Mouse (Mus musculus): ENCODE measurements around the gene Pkmyt1.
"Not testable (repeated sequence)": the region's sequence is repeated elsewhere in the genome, so short reads cannot be mapped to it uniquely, and the experiment has no call there.

Gene Pkmyt1

DNA sequence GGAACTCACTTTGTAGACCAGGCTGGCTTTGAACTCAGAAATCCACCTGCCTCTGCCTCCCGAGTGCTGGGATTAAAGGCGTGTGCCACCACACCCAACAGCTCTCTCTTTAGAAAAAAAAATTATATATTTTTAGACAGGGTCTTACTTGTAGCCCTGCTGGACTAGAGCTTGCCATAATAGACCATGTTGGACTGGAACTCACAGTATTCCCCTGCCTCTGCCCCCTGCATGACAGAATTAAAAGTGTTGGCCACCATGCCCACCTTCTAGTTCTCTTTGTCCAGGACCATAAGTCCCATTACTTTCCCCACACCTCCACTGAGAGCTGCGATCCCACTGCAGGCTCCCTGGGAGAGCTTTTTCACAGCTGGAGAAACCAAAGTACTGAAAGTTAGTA lies 21.3 kb downstream of the Pkmyt1 start:
- DNase-seq (ENCODE audit: low read depth, low spot score) = no peak

DNA sequence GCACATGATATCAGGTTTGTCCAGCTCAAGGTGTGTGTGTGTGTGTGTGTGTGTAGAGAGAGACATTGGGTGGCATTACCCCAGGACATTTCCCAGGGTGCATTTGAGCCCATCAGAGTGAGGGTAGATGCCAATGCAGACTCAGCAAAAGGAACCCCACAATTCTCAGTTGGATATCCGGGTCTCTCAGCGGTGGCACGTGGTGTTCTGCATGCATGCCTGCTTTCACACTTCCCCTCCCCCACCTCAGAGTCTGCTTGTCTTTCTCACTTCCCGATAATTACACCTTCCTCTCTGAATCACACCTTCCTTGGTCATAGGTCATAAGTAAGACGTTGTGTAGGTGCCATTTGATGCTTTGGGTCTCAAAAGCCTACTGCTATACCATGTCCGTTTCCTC lies 21.9 kb downstream of the Pkmyt1 start:
- DNase-seq (ENCODE audit: low read depth, low spot score) = no peak

DNA sequence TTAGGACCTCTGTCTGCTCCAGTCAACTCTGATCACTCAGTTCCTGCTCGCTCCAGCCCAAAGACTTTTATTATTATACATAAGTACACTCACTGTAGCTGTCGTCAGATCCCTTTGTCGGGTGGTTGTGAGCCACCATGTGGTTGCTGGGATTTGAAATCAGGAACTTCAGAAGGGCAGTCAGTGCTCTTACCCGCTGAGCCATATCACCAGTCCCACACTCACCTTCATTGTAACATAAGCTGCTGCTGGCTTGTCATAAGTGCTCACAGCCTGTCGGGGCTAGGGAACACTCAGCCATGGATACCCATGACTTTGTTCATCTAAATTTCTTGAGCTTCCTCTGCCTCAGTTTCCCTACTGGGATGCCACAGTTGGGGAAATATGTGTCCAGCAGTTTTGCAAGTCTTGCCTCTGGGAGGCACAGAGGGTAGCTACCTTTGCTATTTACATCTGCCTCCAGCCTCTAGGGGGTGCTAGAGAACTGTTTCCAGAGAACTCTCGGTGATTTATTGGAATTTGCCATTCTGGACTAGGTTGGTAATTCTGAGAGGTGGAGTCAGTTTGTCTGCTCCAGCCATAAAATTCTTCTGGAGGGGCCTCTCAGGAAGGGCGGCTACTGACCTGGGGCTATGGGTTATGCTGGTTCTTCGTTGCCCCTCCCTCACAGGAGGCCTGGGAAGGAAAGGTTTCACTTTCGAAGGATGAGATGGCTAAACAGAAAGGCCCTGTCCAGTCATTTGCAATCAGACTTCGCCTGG lies 22.7 kb downstream of the Pkmyt1 start:
- peak; percentile 73 for DNase-seq (ENCODE audit: low read depth, low spot score)

DNA sequence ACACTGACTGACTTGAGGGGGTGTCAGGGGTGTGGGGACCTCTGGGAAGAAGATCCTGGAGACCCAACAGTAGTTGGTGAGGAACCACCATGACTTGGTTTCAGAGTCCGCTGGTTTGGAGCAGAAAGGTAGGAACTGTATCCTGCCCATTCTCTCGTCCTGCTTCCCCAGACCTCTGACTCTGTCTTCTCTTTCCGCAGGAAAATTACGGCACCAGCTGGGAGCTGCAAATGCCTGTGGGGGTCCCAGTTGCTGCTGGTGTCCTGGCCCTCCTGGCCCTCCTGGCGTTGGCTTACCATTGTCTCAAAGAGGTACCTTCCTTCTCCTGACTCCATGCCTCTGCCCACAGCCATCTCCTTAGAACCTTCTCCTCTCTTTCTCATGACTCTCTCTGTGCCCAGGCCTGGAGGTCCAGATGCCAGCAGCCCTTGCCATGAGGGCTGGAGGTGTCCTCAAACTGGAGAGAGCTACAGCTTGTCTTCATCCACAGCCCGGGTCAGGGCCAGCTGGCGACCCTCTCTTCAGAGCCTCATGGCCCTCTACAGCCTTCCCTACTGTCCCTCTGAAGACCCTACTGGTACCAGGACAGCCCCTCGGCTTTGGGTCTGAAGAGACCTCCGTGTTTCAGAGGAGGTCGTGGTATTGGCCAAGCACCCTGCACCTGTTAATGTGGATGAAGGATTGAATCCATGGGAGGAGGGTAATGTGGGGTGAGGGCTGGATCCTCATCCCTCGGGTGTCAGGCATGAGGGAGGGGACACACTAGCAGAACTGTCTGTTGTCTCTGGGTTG lies 23.5 kb downstream of the Pkmyt1 start:
- DNase-seq (ENCODE audit: low read depth, low spot score) = no peak

DNA sequence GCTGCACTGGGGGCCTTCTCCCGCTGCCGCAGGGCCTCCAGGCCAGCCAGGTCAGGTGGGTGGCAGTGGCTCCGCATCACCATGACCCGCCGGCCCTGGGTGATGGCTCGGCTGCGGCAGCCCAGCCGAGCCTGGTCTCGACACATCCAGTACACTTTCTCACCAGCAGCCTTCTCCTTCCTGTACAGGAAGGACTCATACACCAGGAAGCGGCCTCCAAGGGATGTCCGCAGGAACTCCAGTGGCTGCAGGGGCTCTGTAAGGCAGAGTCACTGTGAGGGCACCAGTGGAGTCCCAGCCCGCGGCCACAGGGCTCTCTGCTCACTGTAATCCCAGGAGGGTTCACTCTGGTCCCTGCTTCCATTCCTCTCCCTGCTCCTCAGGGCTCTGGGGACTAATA lies 29.6 kb downstream of the Pkmyt1 start:
- no peak for DNase-seq (ENCODE audit: low read depth, low spot score)

DNA sequence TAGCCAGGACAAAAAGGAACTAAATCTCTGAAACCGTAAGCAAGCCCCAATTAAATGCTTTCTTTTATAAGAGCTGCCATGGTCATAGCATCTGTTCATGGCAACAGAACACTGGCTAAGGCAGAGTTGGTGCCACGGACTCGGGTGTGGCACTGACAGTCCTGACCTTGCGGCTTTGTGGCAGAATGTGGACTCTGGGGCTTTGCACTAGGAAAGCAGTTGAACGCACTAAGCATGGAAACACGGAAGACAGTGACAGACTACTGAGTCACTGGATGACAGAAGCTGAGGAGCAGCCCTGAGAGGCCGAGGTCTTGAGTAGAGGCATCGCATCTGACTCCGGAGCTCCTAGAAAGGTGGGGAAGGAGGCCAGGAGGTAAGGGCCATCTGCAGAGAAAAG lies 31.4 kb downstream of the Pkmyt1 start:
- DNase-seq (ENCODE audit: low read depth, low spot score) = no peak

DNA sequence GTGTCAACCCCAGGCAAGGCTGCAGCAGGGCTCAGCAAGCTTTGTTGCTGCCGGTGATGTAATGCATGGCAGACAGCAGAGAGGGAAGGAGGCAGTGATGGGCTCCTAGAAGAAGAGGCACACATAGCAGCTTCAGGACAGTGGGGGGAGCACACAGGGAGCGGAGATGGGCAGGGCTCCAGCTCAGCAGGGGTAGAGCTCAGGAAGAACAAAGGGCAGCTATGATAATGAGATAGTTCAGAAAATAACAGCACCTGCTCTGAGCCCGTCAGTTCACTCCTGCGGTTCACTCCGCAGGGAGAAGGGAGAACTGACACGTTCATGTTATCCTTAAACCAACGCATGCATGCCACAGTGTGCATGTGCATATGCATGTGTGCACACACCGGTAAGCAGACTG lies 32.7 kb downstream of the Pkmyt1 start:
- DNase-seq (ENCODE audit: low read depth, low spot score) = no peak

DNA sequence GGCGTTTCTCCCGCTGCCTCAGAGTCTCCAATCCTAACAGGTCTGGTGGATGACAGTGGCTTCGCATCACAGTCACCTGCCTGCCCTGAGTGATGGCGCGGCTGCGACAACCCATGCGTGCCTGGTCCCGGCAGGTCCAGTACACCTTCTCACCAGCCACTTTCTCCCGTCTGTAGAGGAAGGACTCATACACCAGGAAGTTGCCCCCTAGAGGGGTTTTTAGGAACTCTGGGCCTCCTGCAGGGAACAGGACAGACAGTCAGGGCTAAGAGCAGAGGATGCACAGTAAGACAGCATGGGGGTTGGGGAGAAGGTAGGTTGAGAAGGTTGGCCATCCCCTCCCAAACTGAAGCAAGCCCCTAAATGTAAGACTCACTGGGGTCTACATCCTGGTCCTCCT lies 34.1 kb downstream of the Pkmyt1 start:
- no peak for DNase-seq (ENCODE audit: low read depth, low spot score)

DNA sequence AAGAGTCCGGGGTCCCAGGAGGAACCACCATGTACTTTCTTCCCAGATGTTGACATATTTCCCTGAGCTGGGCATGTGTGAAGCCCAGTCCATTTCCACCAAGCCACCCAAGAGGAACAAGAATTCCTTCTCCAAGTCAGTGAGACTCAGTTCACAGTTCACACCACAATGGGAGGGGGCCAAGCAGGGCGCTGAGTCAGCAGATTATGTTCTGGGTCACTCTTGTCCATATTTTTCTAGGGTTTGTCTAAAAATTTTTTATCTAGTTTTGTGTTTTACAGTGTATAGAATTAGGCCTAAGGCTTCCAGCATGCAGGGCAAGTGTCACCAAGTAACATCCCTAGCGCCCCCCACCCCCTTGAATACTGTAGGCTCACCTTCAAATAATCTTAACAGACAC lies 35.0 kb downstream of the Pkmyt1 start:
- no peak for DNase-seq (ENCODE audit: low read depth, low spot score)

DNA sequence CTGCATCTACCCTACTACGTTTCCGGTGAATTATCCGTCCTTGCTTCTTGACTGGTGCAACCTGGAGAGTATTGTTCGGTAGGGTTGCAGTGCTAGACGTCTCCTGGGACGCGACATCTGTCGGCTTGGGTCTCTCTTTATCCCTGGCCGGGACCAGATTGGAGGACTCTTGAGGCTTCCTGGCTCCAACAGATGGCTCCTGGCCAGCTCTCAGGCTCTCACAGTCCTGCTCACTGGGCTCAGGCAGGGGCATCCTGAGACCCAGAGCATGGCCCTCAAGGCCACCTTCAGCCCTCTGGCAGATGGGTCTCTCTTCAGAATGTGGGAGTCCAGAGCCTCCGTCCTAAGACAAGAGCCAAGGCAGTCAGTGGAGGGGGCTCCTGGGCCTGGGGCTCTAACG lies 36.8 kb downstream of the Pkmyt1 start:
- no peak for DNase-seq (ENCODE audit: low read depth, low spot score)

DNA sequence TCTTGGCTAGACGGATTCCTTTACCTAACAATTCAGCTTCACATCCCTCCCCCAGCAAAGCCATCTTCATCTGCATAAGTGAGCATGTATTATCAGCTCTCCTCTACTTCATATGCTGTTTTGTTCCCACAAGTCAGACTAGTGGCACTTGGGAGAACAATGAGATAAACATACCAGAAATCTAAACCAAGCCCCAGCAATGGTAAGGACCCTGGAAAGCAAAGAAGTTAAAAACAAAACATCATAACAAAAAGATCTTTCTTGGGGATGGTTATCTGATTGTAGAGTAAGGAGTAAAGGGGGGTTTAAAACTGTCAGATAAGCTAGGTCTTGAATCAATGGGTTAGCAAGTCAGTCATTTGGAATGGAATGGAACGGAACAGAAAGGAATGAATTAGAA lies 44.4 kb downstream of the Pkmyt1 start:
- DNase-seq (ENCODE audit: low read depth, low spot score) = no peak

DNA sequence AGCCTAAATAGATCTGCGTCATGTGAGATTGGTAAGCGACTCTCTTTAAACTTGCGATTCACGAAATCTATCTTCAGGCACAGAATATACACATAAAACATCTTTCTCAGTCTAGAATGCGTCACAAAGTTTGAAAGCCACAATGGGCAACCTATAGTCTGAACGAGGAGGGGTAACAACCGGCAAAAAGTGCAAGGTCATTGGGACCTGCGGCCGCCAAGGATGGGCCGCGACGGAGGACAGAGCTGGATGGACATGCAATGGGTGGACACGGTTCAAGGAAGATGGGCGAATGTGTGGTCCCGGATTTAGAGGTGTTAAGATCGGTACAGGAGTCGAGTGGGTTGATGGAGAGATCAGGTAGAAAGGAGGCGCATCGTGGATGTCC lies 44.8 kb downstream of the Pkmyt1 start:
- DNase-seq (ENCODE audit: low read depth, low spot score) = no peak

DNA sequence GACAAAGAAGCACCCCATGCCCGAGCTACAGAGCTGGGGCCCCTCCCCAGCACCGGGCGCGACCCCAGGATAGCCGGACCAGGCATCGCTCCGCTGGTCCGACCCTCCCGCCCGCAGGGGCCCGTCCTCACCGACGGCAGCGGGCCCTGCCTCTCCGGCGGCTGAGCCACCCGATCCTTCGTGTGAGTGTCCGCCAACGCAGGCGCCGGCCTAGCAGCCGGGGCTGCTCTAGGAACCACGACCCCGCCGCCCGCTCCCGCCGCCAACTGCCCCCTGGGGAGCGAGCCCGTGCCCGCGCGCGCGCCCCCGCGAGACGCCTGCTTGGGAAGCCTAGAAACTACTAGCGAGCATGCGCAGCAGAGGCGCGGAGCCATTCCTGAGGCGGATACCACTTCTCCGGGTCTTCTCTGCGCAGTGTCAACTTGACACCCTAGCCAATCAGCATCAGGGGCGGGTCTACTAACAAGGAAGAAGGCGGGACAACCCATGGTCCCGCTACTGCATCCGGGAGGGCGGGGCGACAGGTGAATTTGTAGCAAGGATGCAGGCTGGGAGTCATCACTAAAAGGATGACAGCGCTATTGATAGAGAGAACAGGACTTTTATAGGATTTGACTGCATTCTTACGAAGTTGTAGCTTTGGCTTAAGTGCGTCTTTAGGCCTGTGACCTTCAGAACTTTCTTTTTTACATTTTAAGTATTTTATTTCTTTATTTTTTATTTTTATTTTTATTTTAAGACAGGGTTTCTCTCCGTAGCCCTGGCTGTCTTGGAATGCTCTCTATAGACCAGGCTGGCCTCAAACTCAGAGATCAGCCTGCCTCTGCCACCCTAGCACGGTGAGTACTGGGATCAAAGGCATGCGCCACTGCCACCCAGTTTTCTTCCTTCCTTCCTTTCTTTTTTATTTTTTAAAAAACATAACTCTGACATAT lies 45.4 kb downstream of the Pkmyt1 start, which contains the start of gene Flywch1:
Flywch1 (minus strand) TSS at position 319 of the 935 bp plus-strand sequence.
- peak; percentile 92 for DNase-seq (ENCODE audit: low read depth, low spot score)

DNA sequence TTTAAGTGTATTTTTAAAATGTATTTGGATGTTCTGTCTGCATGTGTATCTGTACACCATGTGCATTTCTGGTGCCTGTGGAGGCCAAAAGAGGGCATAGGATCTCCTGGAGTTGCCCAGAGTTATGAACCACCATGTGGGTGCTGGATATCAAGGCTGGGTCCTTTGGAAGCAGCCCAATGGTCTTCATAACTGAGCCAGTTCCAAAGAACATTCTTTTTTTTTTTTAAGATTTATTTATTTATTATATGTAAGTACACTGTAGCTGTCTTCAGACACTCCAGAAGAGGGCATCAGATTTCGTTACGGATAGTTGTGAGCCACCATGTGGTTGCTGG lies 46.1 kb downstream of the Pkmyt1 start:
- not testable (repeated sequence) for DNase-seq (ENCODE audit: low read depth, low spot score)

DNA sequence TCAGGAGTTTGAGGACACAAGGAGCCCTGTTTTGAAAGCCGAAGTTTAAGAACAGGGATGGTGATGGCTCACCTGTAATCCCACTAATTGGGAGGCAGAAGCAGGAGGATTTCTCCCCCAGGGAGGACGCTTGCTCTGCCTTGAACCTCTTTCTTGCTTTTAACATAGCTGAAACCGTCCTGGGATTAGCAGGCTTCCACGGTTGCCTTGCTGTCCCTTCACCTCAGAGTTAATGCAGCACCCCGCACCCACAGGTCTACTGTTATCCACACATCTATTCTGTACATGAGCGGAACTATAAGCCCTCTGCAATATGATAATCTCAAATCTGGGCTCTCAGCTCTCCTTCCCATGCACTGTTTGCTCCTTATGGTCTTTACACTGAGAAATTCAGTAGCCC lies 47.5 kb downstream of the Pkmyt1 start:
- DNase-seq (ENCODE audit: low read depth, low spot score) = no peak

DNA sequence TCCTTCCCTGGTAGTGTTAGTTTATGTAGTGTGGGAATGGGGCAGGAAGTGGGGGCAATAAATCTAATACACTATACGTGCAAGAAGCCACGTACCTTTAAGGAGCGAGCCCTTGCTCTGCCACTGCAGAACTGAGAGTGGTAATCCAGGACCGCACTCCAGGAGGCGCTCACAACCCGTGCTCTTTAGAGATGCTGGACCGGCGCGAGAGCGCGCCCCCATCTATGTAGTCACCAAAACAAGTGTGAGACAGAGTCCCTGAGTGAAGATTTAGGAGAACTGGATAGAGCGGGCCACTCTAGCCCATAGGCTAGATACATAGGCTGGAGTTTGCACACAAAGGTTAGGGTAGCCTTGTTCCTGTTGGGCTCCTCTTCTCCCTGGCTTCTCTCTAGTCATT lies 48.0 kb downstream of the Pkmyt1 start:
- no peak for DNase-seq (ENCODE audit: low read depth, low spot score)

DNA sequence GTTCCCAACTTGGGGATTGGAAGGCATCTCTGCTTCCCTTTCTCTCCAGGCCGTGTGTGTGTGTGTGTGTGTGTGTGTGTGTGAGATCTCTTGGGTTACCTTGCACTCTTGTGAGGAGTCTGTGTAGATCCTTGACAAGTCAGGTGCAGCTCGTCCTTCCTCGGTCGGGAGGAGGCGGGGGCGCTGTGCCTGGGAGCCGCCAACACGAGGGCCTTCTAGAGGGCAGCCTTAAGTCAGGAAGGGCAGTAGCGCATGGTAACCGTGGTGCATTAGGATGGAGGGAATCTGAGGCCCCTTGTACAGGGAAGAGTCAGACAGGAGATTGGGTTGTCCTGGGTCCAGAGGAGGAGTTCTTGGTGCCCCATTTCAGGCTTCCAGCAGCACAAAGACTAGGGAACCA lies 50.1 kb downstream of the Pkmyt1 start:
- DNase-seq (ENCODE audit: low read depth, low spot score) = no peak

DNA sequence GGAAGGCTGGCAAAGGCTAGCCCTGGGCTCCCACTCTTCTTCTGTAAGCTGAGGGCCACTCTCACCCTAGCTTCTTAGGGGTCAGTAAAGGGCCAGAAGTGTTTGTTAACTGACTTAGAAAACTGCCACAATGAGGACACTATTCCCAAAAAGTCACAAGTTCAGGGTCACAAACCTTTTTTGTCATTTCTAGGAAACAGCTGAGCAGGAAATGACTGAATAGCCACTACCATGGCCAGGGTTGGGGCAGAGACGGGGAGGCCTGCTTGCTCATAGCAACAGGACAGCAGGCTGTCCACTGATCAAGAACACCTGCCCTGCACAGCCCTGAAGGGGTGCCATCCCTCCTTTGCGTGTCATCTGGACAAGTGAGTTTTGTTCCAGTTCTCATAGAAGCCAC lies 51.0 kb downstream of the Pkmyt1 start:
- no peak for DNase-seq (ENCODE audit: low read depth, low spot score)

DNA sequence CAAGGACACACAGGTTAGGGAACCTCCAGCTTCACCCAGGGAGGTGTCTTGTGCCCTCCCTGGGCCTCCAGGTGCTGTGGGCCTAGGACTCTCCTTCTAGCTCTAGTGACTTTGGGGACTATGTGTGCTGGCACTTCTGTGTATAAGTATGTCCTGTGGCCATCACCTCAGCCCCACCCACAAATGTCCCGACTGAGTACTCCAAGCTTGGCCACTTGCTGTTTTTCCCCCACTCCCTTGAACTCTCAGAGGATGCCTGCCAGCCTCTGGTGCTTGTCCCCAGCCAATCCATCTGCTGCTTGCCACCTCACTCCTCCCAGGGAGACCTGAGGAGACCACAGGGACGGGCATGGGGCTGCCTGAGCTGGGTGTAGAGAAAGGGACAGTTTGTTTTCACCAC lies 52.3 kb downstream of the Pkmyt1 start:
- DNase-seq (ENCODE audit: low read depth, low spot score) = no peak

DNA sequence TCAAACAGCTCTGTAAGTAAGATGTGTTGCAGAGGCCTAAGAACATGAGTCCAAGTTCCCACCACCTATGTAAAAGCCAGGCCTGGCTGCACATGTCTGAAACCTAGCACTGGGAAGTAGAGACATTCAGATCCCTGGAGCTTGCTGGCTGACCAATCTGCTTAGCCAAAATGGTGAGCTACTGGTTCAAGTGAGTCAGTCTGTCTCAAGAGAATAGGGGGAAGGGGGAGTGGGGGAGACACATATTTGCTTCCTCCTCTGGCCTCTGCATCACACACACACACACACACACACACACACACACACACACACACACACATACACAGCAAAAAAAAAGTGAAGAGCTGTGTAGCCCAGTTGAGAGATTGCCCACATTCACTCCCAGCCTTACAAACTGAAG lies 57.2 kb downstream of the Pkmyt1 start:
- DNase-seq (ENCODE audit: low read depth, low spot score) = no peak

DNA sequence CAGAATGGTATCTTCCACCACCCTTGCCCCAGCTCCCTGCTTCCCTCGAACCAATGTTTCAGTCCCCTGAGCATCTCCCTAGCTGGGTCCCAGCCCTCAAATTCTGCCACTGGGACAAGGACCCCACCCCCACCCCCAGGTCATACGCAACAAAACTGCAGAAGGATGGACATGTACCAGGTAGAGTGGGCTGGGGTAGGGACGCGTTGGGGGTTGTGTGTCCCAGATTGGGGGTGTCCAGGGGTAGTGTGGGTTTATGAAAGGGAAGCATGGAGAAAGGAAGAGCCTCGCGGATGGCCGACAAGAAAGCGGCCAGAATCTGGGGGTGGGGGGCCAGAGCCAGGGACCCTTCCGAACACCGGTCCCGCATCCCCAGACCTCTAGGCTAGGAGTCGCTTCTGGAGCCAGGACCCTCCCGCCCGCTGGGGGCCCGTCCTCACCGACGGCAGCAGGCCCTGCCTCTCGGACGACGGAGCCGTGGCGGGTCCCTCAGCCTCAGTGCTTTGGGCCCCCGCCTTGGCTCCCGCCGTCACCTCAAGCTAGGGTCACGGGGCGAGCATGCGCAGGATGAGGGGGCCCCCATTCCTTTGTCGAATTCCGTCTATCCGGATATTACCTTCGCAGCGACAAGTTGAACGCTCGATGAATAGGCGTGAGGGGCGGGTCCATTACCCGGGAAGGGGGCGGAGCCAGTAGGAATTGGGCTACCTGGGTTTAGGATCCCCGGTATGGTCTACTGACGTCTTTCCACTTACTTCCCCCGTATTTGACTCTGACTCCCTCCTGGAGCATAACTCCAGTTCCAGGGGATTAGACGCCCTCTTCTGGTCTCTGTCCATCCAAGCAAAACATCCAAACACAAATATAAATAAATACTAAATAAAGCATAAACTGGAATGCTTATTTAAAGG lies 59.7 kb downstream of the Pkmyt1 start, which contains the start of gene Flywch2:
Flywch2 (minus strand) TSS at position 521 of the 911 bp plus-strand sequence.
- DNase-seq (ENCODE audit: low read depth, low spot score) = peak; percentile 61

All from c-Kit-negative CD71-positive TER-119-positive erythroid progenitor cells, embryonic 14.5 days (primary cell).